Mouse (Mus musculus) embryo, embryonic 10.5 days (tissue): ENCODE data around the gene Rhog.

Experiments used
- DNase-seq: peaks from one replicate; pipeline ENCODE4 v3.0.0-alpha.2; 2015; ENCODE audit warnings: low spot score

Rhog gene

GRCm38 (mm10) chr7:102250631-102251214, 5.1 kb downstream of the Rhog start:
- peak; percentile 93 for DNase-seq

GRCm38 (mm10) chr7:102249896-102250630, 5.8 kb downstream of the Rhog start:
- DNase-seq = peak; percentile 81

DNA sequence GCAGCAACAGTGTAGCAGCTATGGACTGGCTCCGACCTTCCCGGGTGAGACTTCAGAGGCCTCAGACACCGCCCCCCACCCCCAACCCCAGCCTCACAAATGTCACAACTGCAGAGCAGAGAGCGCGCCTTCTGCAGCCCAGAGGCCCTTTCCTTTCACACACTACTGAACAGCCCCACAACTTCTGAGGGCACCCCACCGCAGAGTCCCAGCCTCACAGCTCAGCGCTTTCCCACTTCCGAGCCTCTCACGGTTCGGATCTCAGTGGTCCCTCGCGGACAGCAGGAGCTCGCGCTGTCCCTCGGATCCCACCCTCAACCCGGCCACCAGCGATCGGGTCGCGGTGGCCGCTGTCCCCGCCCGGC, 6.3 kb downstream of the Rhog start:
- peak; percentile 70 for DNase-seq

DNA sequence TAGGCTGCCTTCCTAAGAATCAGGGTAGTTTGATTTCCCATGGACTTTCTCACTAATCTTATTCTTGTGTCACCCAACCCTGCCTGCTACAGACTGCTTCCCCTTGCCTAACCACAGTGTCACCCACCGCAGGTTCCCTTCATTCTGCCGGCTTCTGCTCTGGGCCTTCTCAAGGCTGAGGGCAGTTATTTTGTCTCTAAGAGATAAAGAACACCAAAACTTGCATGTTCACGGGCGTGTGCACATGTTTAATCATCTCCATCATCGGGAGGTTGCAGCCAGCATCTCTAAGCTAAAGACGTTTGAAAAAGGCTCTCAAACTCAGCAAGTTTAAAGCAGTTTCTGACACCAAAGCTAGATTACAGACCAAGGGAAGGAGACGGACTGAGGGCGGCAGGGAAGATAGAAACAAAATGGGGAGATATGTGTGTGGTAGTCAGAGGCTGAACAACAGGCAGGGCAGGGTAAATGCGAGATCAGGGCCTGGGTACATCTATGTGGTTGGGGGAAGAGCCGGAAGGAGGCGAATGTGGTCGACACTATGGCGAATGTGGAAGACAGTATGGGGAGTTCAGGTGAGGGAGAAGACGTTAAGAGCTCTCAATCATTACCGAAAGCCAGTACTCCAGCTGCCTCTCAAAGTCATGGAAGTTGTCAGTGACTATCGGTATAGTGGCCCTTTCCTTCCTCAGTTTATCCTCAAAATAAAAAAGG, 7.0 kb downstream of the Rhog start:
- DNase-seq = no peak

- DNase-seq = no peak
Measured at GRCm38 (mm10) chr7:102246956-102247797, 8.7 kb downstream of the Rhog start.

GRCm38 (mm10) chr7:102246265-102246664, 9.6 kb downstream of the Rhog start:
- no peak for DNase-seq

DNA sequence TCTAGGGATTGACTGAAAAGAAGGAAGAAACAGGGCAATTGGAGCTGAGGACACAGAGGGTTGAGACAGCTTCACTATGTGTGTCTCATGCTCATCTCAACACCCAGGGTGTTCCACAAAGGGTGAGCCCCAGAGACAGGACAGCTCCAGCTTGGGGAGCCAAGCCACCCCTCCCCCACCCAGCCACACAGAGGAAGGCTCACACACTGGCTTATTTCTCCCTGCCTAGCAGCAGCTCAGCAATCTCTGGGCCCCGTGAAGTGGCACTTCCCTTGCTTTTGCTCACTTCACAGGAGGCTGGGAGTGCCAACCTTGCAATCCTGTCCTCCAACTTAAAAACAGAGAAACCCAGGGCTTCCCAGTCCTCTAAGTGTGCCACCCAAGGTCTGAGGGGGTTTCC, 10.1 kb downstream of the Rhog start:
- peak; percentile 23 for DNase-seq

- no peak for DNase-seq
Measured at GRCm38 (mm10) chr7:102244782-102245535, 10.9 kb downstream of the Rhog start.

DNA sequence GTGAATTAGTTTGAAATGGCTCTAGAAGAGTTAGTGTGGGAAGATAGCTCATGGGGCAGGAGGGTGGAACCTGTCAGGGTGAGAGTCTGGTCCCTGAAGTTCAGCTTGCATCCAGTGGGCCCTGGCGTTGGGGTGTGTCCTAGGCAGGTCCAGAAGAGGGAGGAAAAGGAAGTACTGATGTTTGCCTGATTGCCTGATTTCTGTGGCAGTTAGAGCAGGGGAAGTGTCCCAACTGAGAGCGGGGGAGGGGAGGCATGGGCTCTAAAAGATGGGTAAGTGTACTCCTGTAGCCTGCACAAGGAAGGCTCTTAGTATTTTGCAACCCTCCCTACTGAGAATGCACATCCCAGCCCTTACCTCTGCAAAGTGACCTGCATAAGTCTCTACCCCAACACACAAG, 12.0 kb downstream of the Rhog start:
- DNase-seq = no peak

- DNase-seq = no peak
Measured at GRCm38 (mm10) chr7:102242917-102243316, 12.9 kb downstream of the Rhog start.

DNA sequence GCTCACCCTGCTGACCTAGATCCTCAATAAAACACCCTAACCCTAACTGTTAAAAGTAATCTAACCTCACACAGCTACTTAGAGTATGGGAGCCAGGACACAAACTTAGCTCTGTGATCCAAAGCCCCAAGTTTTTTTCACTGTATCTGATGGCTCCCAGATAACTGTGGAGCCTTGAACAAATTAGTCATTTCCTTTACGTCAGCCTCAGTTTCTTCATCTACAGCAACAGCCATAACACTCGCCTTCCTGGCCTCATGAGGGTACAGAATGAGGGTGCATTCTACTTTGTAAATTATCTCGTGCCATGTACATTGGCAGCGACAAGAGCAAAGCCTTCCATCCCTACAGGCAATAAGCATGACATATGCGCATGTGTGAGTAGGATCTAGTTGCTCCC, 13.5 kb downstream of the Rhog start:
- DNase-seq = no peak

GRCm38 (mm10) chr7:102239591-102239990, 16.3 kb downstream of the Rhog start:
- no peak for DNase-seq

DNA sequence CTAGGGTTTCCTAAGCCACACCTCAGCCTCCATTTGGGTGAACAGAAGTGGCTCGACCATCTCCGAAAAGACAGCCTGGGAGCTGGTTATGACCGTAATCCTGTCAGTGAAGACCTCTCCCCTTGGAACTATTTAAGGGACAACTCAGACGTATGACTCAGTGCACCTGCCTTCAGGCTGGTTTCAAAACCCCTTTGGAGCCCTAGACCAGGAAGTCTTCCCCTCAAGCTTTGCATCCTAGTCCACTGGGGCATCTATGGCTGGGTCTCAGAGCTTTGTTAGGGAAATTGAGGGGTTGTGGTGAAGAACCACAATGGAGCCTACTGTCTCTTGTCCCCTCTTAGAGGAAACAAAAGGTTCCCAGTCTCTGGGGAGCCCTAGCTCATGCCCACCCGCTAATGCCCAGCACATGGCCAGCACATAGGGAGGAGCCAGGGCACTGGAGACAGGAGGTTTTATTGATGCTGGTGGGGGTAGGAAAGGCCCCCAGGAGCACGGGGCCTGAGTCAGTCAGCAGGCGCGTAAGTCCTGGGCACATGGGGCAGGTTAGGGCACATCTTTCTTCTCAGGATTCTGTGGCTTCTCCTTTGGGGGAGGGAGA, 17.1 kb downstream of the Rhog start:
- no peak for DNase-seq

- DNase-seq = no peak
Measured at GRCm38 (mm10) chr7:102233059-102233458, 22.8 kb downstream of the Rhog start.

GRCm38 (mm10) chr7:102229814-102230213, 26.0 kb downstream of the Rhog start:
- DNase-seq = no peak

DNA sequence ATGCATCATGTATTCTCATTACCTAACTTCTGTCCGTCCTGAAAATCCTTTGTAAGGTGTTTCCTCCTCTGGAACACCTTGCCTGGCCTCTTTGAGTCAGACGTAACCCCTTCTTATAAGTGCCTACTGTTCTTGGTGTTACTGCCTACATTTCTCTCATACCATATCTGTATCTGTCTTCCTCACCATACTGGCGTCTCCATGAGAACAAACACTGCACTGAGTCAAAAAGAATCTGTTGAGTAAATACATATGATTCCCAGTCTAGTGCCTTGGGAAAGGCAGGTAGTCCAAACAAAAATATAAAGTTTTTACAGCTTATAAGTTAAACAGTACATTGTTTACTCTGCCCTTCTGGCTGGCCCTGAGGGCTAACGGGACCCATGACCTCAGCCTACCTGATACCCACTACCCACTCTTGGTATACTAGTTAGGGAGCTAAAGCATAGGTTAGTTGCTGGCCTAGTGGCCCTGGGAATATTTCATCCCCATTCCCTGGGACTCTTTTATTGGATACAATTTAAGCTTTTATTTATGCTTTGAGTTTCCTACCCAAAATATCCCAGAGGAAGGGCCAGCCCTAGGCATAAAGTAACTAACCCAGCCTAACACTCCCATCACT, 27.7 kb downstream of the Rhog start:
- DNase-seq = no peak

DNA sequence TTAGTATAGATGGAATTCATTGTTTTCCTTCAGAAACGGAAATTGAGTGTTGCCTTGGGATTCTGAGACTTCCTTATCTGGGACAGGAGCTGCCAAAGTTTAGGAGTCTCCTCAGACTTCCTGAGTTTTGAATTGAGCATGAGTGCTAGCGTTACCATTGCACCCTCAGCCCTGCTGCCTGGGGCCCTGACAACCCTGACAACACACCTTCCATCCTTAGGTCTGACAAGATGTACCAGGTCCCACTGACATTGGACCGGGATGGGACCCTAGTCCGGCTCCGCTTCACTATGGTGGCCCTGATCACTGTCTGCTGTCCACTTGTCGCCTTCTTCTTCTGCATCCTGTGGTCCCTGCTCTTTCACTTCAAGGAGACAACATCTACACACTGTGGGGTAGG, 29.8 kb downstream of the Rhog start:
- DNase-seq = no peak

DNA sequence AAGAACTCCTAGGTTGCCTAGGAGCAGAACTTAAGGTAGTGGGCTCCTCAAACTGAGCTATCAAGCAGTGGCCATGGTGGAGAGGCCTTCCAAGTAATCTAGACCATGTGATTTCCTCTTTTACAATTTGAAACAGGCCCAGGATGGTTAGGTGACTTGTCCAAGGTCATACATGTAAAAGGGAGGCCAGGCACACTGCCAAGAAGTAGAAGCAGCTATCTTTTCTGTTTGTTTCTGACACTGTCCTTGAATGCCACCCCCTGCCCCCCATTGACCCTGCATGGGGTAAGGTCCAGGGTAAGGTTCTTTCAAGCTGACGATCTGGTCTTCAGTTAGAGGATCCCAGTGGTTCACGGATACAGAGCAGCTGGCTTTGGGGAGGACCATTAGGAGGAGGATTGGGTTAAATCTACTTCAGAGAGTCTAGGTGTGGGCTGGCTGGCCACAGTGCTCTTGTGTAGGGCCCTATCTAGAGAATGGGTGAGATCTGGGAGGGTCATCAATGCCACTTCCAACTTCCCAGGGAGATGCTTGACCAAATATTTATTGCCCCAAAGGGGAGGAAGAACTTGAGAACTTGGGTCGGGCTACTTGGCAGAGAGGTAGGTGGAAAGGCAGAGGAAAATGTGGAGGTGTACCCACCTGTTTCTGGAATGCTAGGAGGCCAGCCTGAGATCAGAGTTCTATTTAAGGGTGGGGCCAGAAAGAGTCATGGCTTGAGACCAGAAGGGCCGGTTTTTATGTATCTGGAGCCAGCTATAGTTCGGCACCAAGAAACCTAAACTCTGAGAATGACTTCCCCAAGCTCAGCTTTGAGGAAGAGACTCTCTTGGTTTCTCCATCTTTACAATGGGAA, 31.7 kb downstream of the Rhog start:
- no peak for DNase-seq

GRCm38 (mm10) chr7:102222830-102223556, 32.9 kb downstream of the Rhog start:
- DNase-seq = peak; percentile 82
